Mouse (Mus musculus): ENCODE measurements around the gene Prps2.
"Not testable (repeated sequence)": the region's sequence is repeated elsewhere in the genome, so short reads cannot be mapped to it uniquely, and the experiment has no call there.

Prps2 gene

GRCm38 (mm10) chrX:167321233-167321806, 61.2 kb downstream of the Prps2 start:
- DNase-seq, result no peak

DNA sequence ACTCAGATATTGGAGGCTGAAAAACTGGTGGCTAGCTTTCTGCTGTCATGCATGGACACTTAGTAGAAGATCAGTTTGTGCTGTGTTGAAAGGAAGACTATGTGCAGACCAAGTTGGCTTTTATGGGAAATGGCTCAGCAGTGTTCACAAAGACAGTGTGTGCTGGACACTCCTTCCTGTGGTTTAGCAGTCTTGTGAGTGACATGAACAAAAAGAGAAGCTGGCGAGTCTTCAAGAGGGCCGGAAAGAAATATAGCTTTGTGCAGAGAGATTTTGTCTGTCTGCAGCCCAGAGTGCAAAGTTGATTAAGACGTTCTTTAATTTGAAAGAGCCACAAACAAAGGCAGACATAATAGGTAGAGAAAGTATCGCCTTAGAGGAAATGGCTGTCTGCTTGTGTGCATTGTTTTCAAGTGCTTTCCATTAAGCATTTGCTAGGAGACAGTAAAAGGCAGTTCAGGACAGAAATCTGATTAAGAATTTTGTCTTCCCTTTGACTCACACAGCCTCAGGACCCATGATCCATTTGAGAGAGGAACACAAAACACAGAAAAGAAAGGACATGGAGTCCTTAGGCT, 63.6 kb downstream of the Prps2 start:
- DNase-seq, result no peak

GRCm38 (mm10) chrX:167315766-167316165, 66.8 kb downstream of the Prps2 start:
- DNase-seq, result no peak

GRCm38 (mm10) chrX:167315093-167315726, 67.3 kb downstream of the Prps2 start:
- no peak for DNase-seq

DNA sequence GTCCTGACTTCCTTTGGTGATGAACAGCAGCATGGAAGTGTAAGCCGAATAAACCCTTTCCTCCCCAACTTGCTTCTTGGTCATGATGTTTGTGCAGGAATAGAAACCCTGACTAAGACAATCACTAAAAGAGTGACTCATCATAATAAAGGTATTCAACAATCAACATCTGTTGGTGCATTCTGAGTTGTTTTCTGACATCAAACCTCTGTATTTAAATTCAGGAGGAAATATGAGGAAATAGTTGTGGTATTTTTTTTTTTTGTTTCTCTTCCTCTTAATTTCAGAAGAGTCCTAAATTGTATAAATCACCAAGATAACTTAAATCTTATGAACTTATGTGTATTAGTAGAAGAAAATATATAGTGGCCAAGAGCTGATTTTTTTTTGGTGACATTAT, 80.5 kb downstream of the Prps2 start:
- not testable (repeated sequence) for DNase-seq

Data from cerebellum, postnatal 36 days (tissue).